Mouse (Mus musculus) frontal cortex, postnatal 25 days (tissue): ENCODE results near the gene Mef2c.

Source experiments
- DNase-seq, 2 experiments: peaks; one replicate each; pipeline ENCODE4 v3.0.0; 2022; ENCODE audit warnings: low spot score in 2 of 2

Mef2c gene

DNA sequence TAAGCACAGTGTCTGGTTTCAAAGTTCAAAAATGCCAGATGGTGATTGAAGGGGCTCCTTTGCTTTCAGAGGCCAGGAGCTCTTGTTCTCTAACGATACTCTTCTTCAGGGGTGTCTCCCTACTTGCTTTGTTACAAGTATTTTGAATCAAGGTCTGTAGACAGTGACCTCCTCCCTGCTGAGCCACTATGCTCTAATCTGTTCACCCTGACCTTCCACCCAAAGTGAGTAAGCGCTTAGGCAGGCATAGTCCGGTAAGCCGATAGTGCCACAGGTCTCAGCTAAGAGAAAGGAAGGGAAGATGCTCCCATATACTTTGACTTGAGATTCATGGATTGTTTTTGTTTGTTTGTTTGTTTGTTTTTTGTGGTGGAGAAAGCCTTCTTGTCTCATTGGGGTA lies 69.5 kb downstream of the Mef2c start:
- DNase-seq: no peak

GRCm38 (mm10) chr13:83573855-83574583 lies 70.2 kb downstream of the Mef2c start:
- no peak for DNase-seq

- DNase-seq: no peak
Observed at GRCm38 (mm10) chr13:83574866-83575265, 71.0 kb downstream of the Mef2c start.

DNA sequence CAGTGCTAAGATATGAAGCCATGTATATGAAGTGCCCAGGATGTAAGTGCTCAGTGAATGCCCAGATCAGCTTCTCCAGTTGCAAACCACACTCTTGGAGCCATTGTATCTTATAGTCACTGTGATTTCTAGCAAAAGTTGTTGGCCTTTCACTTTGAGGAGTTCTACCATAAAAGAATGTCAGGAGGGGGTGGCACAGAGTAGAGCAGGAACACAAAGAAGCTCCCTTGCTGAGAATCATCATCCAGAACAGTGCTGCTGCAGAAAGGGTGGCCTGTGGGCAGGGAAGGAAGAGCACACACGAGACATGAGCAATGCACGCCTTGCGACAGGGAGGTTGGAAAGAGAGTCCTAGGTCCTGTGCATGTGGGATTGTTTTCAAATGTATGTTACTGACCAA lies 75.6 kb downstream of the Mef2c start:
- DNase-seq: no peak

GRCm38 (mm10) chr13:83580856-83581255 lies 77.0 kb downstream of the Mef2c start:
- no peak for DNase-seq

- DNase-seq: no peak
Observed at GRCm38 (mm10) chr13:83582564-83582963, 78.7 kb downstream of the Mef2c start.

- no peak for DNase-seq
Observed at GRCm38 (mm10) chr13:83583881-83584280, 80.0 kb downstream of the Mef2c start.

GRCm38 (mm10) chr13:83585359-83585758 lies 81.5 kb downstream of the Mef2c start:
- DNase-seq: no peak

- DNase-seq: no peak
Observed at GRCm38 (mm10) chr13:83588186-83588585, 84.4 kb downstream of the Mef2c start.

GRCm38 (mm10) chr13:83590886-83591285 lies 87.1 kb downstream of the Mef2c start:
- DNase-seq: no peak

DNA sequence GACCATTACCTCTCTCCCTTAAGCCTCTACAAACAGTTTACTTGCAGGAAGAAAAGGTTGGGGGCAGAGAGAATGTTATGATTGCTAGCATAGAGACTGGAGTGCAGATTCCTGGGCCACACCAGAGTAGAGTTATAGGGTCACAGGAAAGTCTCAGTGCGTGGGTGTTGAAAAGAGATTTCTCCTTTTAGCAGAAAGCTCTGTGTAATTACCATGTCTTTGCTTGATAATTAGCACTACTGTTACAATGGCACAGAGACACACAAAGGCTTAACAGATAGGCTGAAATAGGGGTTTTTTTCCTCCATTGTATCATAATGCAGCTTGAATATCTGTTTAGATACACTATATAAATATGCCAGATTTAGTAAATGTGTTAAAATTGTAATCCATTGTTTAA lies 91.6 kb downstream of the Mef2c start:
- no peak for DNase-seq

- DNase-seq: no peak
Observed at GRCm38 (mm10) chr13:83596989-83597738, 93.3 kb downstream of the Mef2c start.

GRCm38 (mm10) chr13:83597739-83598210 lies 93.9 kb downstream of the Mef2c start:
- no peak for DNase-seq

GRCm38 (mm10) chr13:83600301-83600700 lies 96.5 kb downstream of the Mef2c start:
- DNase-seq: no peak

- DNase-seq: no peak
Observed at GRCm38 (mm10) chr13:83601741-83602140, 97.9 kb downstream of the Mef2c start.

- DNase-seq: no peak
Observed at GRCm38 (mm10) chr13:83603373-83604265, 99.8 kb downstream of the Mef2c start.

DNA sequence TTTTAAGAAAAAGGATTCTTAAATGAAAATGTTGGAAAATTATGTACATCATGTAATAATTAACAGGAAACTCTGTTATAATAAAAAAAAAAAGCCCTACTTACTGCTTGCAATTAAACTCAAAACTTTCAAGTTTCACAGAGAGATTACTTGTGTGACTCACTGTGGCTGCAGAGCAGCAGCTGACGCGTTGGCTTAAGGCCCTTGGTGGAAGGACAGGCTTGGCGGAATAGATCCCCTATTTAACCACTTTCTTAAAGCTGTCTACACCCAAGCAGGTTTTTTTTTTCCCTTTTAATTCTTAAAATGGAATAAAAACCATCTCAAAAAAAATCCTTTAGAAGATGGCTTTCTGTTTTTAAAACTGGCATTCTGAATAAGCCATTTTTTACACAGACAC lies 100.5 kb downstream of the Mef2c start:
- no peak for DNase-seq

GRCm38 (mm10) chr13:83604785-83605184 lies 101.0 kb downstream of the Mef2c start:
- no peak for DNase-seq

- no peak for DNase-seq
Observed at GRCm38 (mm10) chr13:83607883-83608581, 104.2 kb downstream of the Mef2c start.

DNA sequence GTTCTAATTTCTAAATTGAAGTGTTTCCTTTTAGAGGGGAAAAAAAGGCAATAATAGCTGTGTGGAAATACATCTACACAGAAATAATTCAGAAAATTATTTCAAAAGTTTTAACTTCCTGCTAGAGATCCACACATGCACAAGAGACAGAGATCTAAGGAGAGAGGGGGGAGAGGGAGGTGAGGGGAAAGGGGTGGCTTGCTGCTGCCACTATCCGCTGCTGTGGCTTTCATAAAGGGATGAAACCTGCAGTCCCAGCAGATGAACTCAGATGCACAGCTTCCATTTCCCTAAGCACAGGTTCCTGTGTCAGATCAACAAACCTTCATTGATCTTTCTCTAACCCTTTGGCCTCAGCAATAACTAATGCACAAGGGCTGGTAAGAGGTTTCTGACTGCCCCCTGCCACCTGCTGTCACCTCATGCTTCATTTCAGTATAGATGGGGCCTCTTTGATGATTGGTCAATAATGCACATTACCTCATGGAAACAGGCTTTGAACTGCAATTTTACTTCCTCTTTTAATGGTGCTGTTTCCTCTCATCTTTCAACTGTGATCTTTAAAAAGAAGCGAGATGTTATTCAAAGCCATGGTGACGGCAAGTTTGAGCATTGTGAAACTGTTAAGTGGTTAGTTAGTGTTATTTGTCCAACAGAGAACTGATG lies 105.2 kb downstream of the Mef2c start:
- DNase-seq: no peak

DNA sequence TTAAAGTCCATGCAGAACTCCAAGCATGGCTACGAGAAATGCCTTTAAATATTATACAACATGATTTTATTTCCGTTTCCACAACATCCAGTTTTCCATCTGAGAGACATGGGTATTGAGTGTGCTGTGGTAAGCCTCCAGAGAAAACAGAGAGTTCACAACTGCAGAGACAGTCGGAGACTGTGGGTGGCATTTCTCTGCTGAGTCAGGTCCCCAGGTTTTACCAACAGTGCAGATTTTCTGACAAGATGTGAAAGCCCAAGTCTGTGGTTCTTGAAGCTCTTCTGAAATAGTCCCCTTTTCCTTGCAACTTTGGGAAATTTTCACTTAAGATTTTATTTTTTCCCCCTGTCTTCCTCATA lies 105.7 kb downstream of the Mef2c start:
- DNase-seq: no peak
